Mouse (Mus musculus) lung, embryonic 16.5 days (tissue): Measurements from ENCODE around the gene Eef1akmt2. TPM values are rescaled to one million over a fixed set of nuclear protein-coding genes. Genes with fewer than 3 reads are reported as not detected.

Source experiments
- ATAC-seq: fragments of 200-750 bp; cut with Nextera tagmentation; 2 replicates; pipeline ENCODE4 v1.8.0; 2017; ENCODE audit warnings: low read depth, mild to moderate bottlenecking, moderate library complexity
- H3K27ac ChIP-seq: fragments of 300-500 bp; sonication (generic); 2 replicates; pipeline ENCODE4 v1.5.1; 2014; ENCODE audit warnings: mild to moderate bottlenecking, control low read depth, low read length
- H3K27me3 ChIP-seq: fragments of 300-500 bp; sonication (generic); 2 replicates; pipeline ENCODE4 v1.6.1; 2014; ENCODE audit warnings: low read depth, low read length, mixed read lengths; ENCODE audit not compliant: control insufficient read depth, insufficient read depth
- H3K36me3 ChIP-seq: fragments of 300-500 bp; sonication (generic); 2 replicates; pipeline ENCODE4 v1.6.1; 2014; ENCODE audit warnings: low read length; ENCODE audit not compliant: control insufficient read depth, insufficient read depth
- H3K4me1 ChIP-seq: fragments of 300-500 bp; sonication (generic); replicated peaks from 2 replicates; pipeline ENCODE4 v1.6.1; 2014; ENCODE audit warnings: low read length, mixed read lengths; ENCODE audit not compliant: control insufficient read depth, insufficient read depth
- H3K4me2 ChIP-seq: fragments of 300-500 bp; sonication (generic); 2 replicates; pipeline ENCODE4 v1.6.1; 2014; ENCODE audit warnings: low read depth, low read length, control low read depth
- H3K4me3 ChIP-seq: fragments of 300-500 bp; sonication (generic); 2 replicates; pipeline ENCODE4 v1.5.1; 2014; ENCODE audit warnings: mild to moderate bottlenecking, low read length, control low read depth
- H3K9ac ChIP-seq: fragments of 300-500 bp; sonication (generic); 2 replicates; pipeline ENCODE4 v1.6.1; 2014; ENCODE audit warnings: low read length, control low read depth
- H3K9me3 ChIP-seq: fragments of 300-500 bp; sonication (generic); 2 replicates; pipeline ENCODE4 v1.6.1; 2016; ENCODE audit warnings: low read length; ENCODE audit not compliant: control insufficient read depth
- WGBS: fragments of 180-500 bp; shearing (Covaris S2); extraction: QIAGEN DNeasy Blood & Tissue Kit; methylation state at CpG from one replicate; pipeline ENCODE4 v1.1.7; 2014; 5-methylcytosine and 5-hydroxymethylcytosine counted together
- polyA plus RNA-seq: library from polyadenylated mRNA; unstranded; fragments of >200 nt; fragmentation: Nextera tagmentation; extraction: Ambion mirVana; gene quantifications from 2 replicates; pipeline ENCODE4 v1.2.1, GENCODE M21; 2015

Gene Eef1akmt2
- polyA plus RNA-seq, 1 experiment from 2014 or later, result 60.4 TPM

DNA sequence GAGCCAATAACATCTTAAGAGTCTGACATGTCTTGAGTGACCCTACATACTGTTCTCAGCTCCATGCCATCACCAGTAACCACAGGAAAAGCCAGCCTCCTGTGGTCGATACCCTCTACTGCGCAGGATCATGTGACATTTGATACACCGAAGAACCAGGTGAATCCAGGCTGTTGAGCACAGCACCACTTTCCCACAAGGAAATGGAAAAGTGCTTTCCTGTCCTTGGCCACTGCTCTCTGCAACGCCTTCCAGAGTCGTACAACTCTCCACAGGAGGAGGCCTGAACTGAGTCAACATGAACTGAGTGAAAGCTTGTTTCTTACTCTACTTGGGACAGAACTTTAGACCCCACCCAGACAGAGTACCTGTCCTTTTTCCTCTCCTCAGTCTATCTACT lies 51.0 kb downstream of the Eef1akmt2 start:
- Histone ChIP-seq H3K36me3 (no peaks in the 10 kb centered on the region), H3K9ac (no peak overlapping the region), H3K4me2 (no peak overlapping the region), H3K9me3 (no peaks in the 10 kb centered on the region), H3K4me1 (peaks cover 52% of the 10 kb centered on the region), H3K4me3 (no peak overlapping the region), H3K27me3 (no peaks in the 10 kb centered on the region), H3K27ac (peak overlapping the region; percentile 35)
- WGBS, result 70% methylated on average over 5 of the region's 5 CpGs
- ATAC-seq, result no peak

DNA sequence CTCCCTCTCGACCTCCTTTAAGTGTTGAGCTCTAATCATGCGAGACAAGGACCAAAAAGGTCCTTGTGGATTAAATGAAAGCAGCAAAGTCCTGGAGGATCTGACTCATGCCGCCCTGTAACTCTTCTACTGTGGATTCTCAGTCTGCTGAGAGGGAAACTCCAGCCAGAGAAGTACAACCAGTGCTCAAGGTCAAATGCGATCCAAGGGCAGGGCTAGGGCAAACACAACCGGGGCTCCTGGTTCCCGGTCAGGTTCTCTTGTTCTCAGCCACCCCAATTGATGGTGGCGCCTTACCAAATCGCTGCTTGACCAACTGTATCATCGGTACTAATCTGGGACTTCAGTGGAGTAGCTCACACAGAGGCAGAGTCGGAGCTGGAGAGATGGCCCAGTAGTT lies 51.6 kb downstream of the Eef1akmt2 start:
- 73% methylated on average over 10 of the region's 10 CpGs for WGBS
- H3K27ac ChIP-seq, result no peak overlapping the region
- H3K9ac ChIP-seq, result no peak overlapping the region
- ATAC-seq, result no peak
- H3K4me3 ChIP-seq, result no peak overlapping the region
- peaks cover 45% of the 10 kb centered on the region for H3K4me1 ChIP-seq
- H3K36me3 ChIP-seq, result no peaks in the 10 kb centered on the region
- no peaks in the 10 kb centered on the region for H3K27me3 ChIP-seq
- H3K9me3 ChIP-seq, result no peaks in the 10 kb centered on the region
- no peak overlapping the region for H3K4me2 ChIP-seq

DNA sequence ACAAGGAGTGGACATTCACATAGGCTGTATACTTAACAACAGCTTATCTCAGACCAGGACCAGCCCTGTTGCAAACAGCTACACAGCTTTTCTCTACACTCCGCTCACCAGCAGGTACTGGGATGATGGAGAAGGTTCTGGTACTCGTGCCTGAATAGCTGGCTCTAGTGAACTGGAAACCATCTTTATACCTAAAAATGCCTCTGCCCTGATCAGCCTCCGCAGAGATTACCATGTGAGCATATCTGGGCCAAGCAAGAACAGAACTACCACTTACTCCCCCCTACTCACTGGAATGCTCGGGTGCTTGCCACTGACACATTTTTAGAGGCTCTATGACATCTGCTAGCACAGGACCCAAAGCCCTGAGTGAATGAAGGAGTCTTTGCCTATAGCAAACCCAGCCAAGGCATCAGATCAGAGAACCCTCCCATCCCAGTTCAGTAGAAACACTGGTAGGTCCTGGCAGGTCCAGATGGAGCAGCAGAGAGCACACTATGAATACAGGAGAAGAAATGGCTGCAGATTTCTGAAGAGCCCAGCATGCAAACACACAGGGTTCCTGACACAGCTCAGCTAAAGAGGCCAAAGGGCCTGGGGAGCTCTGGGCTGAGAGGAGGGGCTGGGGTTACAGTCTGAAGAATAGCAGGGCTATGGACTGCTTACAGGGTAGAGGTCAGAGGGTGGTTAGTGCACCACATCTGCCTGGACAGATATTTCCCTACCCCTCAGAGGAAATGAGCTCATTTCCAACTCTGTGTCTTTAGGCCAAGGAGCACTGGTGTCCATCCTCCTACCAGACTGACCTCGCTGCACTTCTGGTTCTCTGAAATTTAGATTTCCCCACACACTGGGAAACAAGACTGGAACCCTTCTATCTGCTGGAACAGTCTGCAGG lies 53.1 kb downstream of the Eef1akmt2 start:
- Histone ChIP-seq H3K4me1 (peaks cover 39% of the 10 kb centered on the region), H3K4me3 (no peak overlapping the region), H3K9me3 (no peaks in the 10 kb centered on the region), H3K36me3 (no peaks in the 10 kb centered on the region), H3K27me3 (no peaks in the 10 kb centered on the region), H3K27ac (no peak overlapping the region; the same call in 1 of the 2 replicates), H3K4me2 (no peak overlapping the region), H3K9ac (no peak overlapping the region; the same call in 1 of the 2 replicates)
- 82% methylated on average over 5 of the region's 5 CpGs for WGBS
- ATAC-seq, result peak; percentile 48; the same call in 1 of the 2 replicates

DNA sequence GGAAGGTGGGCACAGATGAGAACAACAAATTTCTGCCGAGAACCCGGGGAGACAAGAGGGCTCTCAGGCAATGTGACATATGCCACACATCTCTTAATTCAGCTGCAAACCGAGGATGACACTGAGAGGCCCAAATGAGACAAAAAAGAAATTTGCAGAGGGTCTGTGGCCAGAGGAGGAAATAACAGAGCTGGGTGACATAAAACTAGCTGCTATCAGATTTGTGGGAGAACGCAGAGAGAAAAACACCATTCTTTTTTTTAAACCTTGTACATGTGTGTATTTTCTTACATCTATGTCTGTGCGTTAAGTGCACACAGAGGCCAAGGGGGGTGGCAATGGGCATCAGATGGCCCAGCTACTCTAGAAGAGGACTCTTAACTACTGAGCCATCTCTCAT lies 57.3 kb downstream of the Eef1akmt2 start:
- no peak for ATAC-seq
- Histone ChIP-seq H3K4me1 (peaks cover 28% of the 10 kb centered on the region), H3K27ac (no peak overlapping the region), H3K4me2 (no peak overlapping the region), H3K9me3 (no peaks in the 10 kb centered on the region), H3K36me3 (no peaks in the 10 kb centered on the region), H3K4me3 (no peak overlapping the region), H3K9ac (no peak overlapping the region), H3K27me3 (no peaks in the 10 kb centered on the region)
- WGBS, result 85% methylated on average over 5 of the region's 5 CpGs

DNA sequence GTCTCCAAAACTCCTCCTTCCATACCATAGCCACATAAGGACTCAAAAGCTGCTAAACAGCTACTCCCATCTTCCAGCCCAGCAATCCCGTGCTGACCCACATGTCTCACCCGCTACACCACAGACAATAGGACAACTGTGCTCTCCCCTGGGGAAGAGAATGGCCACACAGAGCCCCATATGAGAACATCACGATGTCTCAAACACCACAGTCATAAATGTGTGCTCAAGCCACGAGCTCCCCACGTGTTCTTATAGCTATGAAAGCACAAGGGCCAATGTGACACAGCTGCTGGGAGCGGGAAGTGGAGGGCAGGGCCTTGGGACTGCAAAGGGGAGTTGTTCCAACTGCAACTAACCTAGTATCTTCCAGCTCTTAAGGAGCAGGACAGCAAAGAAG lies 59.0 kb downstream of the Eef1akmt2 start:
- no peak overlapping the region for H3K4me3 ChIP-seq
- H3K9me3 ChIP-seq, result no peaks in the 10 kb centered on the region
- H3K27ac ChIP-seq, result 0 out of 2 replicates have a peak overlapping the region, but pooled peaks have one; percentile 18
- no peaks in the 10 kb centered on the region for H3K27me3 ChIP-seq
- 57% methylated on average over 6 of the region's 6 CpGs for WGBS
- H3K9ac ChIP-seq, result no peak overlapping the region
- ATAC-seq, result no peak
- no peaks in the 10 kb centered on the region for H3K36me3 ChIP-seq
- peaks cover 17% of the 10 kb centered on the region for H3K4me1 ChIP-seq
- no peak overlapping the region for H3K4me2 ChIP-seq

DNA sequence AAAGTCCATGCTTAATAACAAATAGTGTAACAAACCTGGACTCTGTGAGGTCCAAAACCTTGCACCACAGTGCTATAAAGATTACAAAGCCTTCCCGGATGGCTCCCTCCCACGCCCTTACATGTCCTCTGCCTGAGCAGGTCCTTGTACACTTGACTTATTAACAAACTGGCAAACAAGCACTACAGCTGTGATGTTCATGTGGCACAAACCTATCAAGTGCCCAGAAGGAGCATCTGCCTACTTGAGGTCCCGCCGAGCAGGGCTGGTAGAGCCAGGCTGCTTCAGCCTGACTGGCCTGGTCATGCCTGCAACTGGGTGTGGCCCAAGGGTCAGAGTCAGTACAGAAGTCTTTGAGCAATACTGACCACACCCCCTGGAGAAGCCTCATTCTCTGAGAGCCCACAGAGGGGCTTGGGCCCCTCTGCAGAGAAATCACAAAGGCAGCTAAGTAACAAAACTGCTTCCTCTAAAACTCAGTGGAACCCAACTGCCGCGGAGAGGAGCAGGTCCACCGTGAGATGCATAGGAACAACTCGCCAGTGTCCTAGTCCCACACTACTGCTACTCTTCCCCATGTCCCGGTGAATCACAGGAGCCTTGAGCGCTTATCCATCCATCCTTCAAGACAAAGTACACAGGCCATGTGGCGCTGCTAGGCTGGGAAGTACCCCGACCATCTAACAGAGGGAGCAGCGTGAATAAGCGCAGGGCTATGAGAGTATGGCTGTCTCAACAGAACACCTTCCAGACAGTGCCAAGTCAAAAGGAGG lies 61.8 kb downstream of the Eef1akmt2 start:
- WGBS, result 83% methylated on average over 14 of the region's 14 CpGs
- no peak overlapping the region for H3K27ac ChIP-seq
- H3K27me3 ChIP-seq, result no peaks in the 10 kb centered on the region
- no peaks in the 10 kb centered on the region for H3K36me3 ChIP-seq
- H3K4me1 ChIP-seq, result peaks cover 27% of the 10 kb centered on the region
- H3K4me3 ChIP-seq, result no peak overlapping the region
- no peak overlapping the region for H3K4me2 ChIP-seq
- H3K9ac ChIP-seq, result no peak overlapping the region
- no peaks in the 10 kb centered on the region for H3K9me3 ChIP-seq
- ATAC-seq, result no peak

DNA sequence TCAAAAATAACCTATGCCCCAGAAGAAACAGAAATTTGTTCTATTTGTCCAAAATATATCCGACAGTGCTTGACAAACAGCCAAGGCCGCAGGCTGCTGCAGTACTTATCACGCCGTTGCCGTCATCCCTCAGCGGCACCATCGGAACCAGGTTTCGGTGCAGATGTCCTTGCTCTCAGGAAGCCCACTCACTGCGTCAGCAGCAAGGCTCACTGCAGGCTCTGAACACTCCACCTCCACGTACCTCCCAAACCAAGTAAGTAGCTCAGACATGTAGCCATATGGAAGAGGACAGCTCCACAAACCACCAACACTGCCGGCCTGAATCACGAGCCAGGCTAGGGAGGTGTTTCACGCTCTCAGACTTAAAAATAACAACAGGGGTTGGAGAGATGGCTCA lies 63.6 kb downstream of the Eef1akmt2 start:
- WGBS, result 86% methylated on average over 13 of the region's 13 CpGs
- Histone ChIP-seq H3K4me1 (peaks cover 29% of the 10 kb centered on the region), H3K27me3 (no peaks in the 10 kb centered on the region), H3K27ac (no peak overlapping the region), H3K4me3 (no peak overlapping the region), H3K9ac (no peak overlapping the region), H3K36me3 (no peaks in the 10 kb centered on the region), H3K4me2 (no peak overlapping the region), H3K9me3 (no peaks in the 10 kb centered on the region)
- no peak for ATAC-seq

DNA sequence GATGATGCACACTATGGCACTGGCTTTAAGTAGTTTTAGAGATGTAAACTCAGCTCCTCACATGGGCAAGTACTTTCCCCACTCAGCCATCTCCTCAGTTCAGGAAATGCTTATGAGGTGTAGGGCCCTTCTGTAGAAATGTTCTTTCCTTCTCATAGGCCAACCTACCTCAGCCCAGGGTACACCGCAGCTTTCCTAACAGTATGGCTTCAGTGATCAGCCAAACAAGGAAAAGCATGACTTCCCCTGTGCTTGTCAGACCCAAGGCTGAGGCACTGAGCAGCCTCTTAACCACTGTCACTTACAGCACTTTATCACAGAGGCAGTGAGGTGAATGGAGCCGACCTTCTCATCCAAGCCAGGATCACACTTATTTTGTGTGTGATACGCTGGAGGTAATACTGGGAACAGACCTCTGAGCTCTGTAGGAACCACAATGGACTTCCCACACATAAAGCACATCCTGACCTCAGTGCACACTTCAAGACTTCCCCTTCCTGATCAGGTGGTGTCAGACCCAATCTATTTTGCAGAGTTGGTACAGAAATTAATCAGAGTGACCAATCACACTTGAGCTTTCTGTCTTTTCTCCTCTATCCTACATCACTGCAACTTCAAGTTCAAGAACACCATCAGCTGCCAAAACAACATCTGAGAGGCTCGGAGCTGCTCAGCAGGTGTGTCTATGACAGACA lies 64.8 kb downstream of the Eef1akmt2 start:
- peaks cover 19% of the 10 kb centered on the region for H3K4me1 ChIP-seq
- no peak for ATAC-seq
- 77% methylated on average over 4 of the region's 4 CpGs for WGBS

DNA sequence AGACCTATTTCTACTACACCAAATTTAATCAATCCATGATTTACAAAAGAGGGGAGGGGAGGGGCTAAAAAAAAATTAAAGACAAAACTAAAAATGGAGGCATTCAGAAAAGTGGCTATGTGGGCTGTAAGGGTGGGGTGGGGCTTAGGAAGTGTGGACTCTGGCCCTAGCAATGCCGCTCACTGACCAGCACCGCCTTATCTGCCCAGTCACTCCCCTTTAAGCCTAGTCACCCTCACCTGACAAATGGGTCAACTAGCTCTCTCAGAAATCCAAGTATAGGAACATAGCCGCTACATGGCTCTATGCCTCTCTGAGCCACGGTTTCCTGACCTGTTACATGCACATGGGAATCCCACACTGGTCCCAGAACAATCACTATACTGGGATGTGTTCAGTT lies 65.5 kb downstream of the Eef1akmt2 start:
- ATAC-seq, result no peak
- 86% methylated on average over 4 of the region's 4 CpGs for WGBS
- Histone ChIP-seq H3K36me3 (no peaks in the 10 kb centered on the region), H3K4me3 (no peak overlapping the region), H3K9me3 (no peaks in the 10 kb centered on the region), H3K4me2 (no peak overlapping the region), H3K9ac (no peak overlapping the region), H3K4me1 (peaks cover 22% of the 10 kb centered on the region), H3K27ac (peak overlapping the region; percentile 40; the same call in 1 of the 2 replicates), H3K27me3 (no peaks in the 10 kb centered on the region)

More for the DNA sequence above, 64.8 kb downstream of the Eef1akmt2 start:
- Histone ChIP-seq H3K4me3 (no peak overlapping the region), H3K9ac (no peak overlapping the region), H3K9me3 (no peaks in the 10 kb centered on the region), H3K4me2 (no peak overlapping the region), H3K27me3 (no peaks in the 10 kb centered on the region), H3K36me3 (no peaks in the 10 kb centered on the region), H3K27ac (0 out of 2 replicates have a peak overlapping the region, but pooled peaks have one; percentile 6)
